Mouse (Mus musculus): ENCODE results near the gene Usp31.

GRCm38 (mm10) chr7:121681191-121681590 is 25.9 kb downstream of the Usp31 start:
- no peak for TF ChIP-seq CTCF (IDR thresholded peaks at IDR 0.05; ENCODE audit: borderline replicate concordance, extremely low read depth, insufficient read depth, insufficient read length)
- no peak for TF ChIP-seq POLR2A (IDR thresholded peaks at IDR 0.05; ENCODE audit: borderline replicate concordance, extremely low read depth, insufficient read depth, insufficient read length, poor library complexity, severe bottlenecking)

Measured in brain, embryonic 14.5 days (tissue).